Mouse (Mus musculus): ENCODE results near the gene Mtx2.

GRCm38 (mm10) chr2:74850036-74850435 lies 24.4 kb downstream of the Mtx2 start:
- TF ChIP-seq CTCF (IDR thresholded peaks at IDR 0.05; ENCODE audit: control insufficient read depth, insufficient read depth, insufficient replicate concordance, low read depth, low read length): no peak
- TF ChIP-seq POLR2A (IDR thresholded peaks at IDR 0.05; ENCODE audit: control insufficient read depth, low read depth, low read length): no peak

Measured in testis, adult 2 months (tissue).